In the genomic region with DNA sequence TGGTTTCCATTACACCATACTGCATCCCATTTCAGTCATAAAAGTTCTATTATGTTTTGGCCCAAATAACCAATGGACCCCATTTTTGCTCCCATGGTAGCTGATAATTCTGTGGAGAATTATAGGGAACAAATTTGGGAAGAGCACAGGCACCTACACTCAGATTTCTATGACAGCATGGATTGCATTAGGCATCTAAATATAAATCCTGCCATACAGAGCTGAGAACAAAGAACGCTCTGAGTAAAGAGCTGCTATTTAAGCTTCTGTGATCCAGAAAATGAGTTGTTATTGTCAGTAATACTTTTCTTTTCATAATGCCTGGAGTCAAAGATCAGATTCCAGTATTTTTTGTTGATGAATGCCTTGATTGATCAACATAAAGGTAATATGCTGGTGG, we compare ENCODE assay signal across 17 mouse cellular contexts.
DNase-seq lines count a peak whose midpoint lies in the region; TF ChIP-seq lines count a peak whose summit lies in the region.
"Had no signal": no experiment of that assay in that cellular context is flagged by ENCODE, and none has a peak within 500 bp of the region (broad histone marks: within the 10 kb centered on the region; RNA-seq: fewer than 3 reads in every experiment).

No protein-coding gene starts in this region.

- intact Hi-C loops in left cerebral cortex, adult 2 months (cut with DNase I) = no loop called here

- 0 out of 2 replicates have a peak overlapping the region, but pooled peaks have one; percentile 24 for H3K27ac ChIP-seq in left cerebral cortex, adult 2 months
- H3K27ac ChIP-seq: embryonic facial prominence, embryonic 10.5 days; embryonic facial prominence, embryonic 12.5 days; forebrain, embryonic 13.5 days; forebrain, embryonic 15.5 days had no signal

- TF ChIP-seq CTCF in left cerebral cortex, adult 2 months (IDR thresholded peaks at IDR 0.05) = no peak

- no peak overlapping the region for H3K4me3 ChIP-seq in left cerebral cortex, adult 2 months
- H3K4me3 ChIP-seq: embryonic facial prominence, embryonic 10.5 days; embryonic facial prominence, embryonic 12.5 days; forebrain, embryonic 13.5 days; forebrain, embryonic 15.5 days had no signal

- DNase-seq in left cerebral cortex, adult 2 months (ENCODE audit: extremely low spot score in 1 of 2, low spot score in 2 of 2) = no peak
- no peak for DNase-seq in left cerebral cortex, adult 11 months (ENCODE audit: low spot score)
- peak; percentile 34 for DNase-seq in brain, adult 2 months (ENCODE audit: low read depth, low spot score)
- peak; percentile 22 for DNase-seq in telencephalon, adult 2 months (ENCODE audit: low read depth, low spot score)
- no peak for DNase-seq in neural tube, embryonic 10.5 days (ENCODE audit: extremely low spot score, low spot score)
- DNase-seq: adrenal gland, adult 2 months; adrenal gland, postnatal 10 days; adrenal gland, postnatal 25 days; cerebellum, adult 11-12 months; cerebellum, adult 2 months; cerebellum, adult 9-10 months; cerebellum, postnatal 10 days; cerebellum, postnatal 25 days had no signal

Comparison
In these comparisons a context has a peak if more than half of its experiments do, and no peak if none do; other contexts are left out.
1. DNase-seq: peak in brain, adult 2 months (single experiment) and telencephalon, adult 2 months (single experiment); none in left cerebral cortex, adult 2 months (0 of 2), left cerebral cortex, adult 11 months (single experiment) and neural tube, embryonic 10.5 days (single experiment).